8 mouse cellular contexts compared by ENCODE assay signal in the genomic region with DNA sequence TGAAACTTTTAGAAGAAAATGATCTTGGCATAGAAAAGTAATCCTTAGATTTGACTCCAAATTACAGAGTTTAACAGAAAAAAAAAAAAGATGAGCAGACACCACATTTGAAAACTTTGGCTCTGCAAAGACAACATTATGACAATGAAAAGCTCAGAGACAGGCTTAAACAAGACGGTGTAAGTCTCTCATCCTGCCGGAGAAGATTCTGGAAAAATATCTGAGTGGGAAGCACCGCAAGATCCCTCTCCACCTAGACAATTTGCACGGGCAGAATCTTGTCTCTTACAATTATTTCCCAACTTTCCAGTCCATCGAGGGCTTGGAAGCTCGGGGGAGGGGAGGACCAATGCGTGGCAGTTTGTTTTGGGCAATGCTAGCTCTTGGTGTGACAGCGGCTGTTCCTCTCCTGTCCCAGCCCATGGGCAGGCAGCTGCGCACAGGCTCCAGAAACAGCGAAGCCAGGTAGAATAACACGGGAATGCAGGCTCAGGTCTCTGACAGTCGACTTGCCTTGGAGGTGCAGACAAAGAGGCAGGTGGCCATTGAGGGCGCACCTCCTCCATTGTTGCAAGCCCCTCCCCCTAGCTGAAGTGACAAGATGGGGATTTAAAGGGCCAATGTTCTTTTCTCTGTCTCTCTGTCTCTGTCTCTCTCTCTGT. TPM values are rescaled to one million over a fixed set of nuclear protein-coding genes. Genes with fewer than 3 reads are reported as not detected.
DNase-seq lines count a peak whose midpoint lies in the region; ATAC-seq and TF ChIP-seq lines count a peak whose summit lies in the region.

No protein-coding gene starts in this region.

- TF ChIP-seq POLR2A in cortical plate, adult 2 months (IDR thresholded peaks at IDR 0.05; ENCODE audit: extremely low read depth, insufficient read depth, low read length), result peak; percentile 33; the same call in 1 of the 2 replicates
- TF ChIP-seq POLR2A in heart, adult 2 months (IDR thresholded peaks at IDR 0.05; ENCODE audit: insufficient read depth, low read depth, low read length), result peak; percentile 40; the same call in 1 of the 2 replicates
- no peak for TF ChIP-seq POLR2A in kidney, adult 2 months (IDR thresholded peaks at IDR 0.05; ENCODE audit: low read depth, low read length)

- peak overlapping the region; percentile 65 for H3K27ac ChIP-seq in gastrocnemius, adult 2 months
- H3K27ac ChIP-seq in cortical plate, adult 2 months (ENCODE audit: insufficient read depth, low read length), result no peak overlapping the region
- peak overlapping the region; percentile 62 for H3K27ac ChIP-seq in heart, adult 2 months
- H3K27ac ChIP-seq in kidney, adult 2 months (ENCODE audit: insufficient read depth, low read depth, low read length), result 0 out of 2 replicates have a peak overlapping the region, but pooled peaks have one; percentile 45
- peak overlapping the region; percentile 79 for H3K27ac ChIP-seq in limb, embryonic 13.5 days
- peak overlapping the region; percentile 97 for H3K27ac ChIP-seq in midbrain, embryonic 15.5 days
- peak overlapping the region; percentile 80 for H3K27ac ChIP-seq in stomach, embryonic 16.5 days (ENCODE audit: low read length)

- DNase-seq in gastrocnemius, adult 2 months, result peak; percentile 36
- DNase-seq in gastrocnemius, adult 18-20 months (ENCODE audit: low spot score), result no peak
- peak; percentile 60 to 66 for DNase-seq in heart, adult 2 months
- peak; percentile 78 for DNase-seq in kidney, adult 2 months

- no peaks in the 10 kb centered on the region for H3K36me3 ChIP-seq in heart, adult 2 months (ENCODE audit: control insufficient read depth, insufficient read depth, low read length)
- no peaks in the 10 kb centered on the region for H3K36me3 ChIP-seq in kidney, adult 2 months (ENCODE audit: control insufficient read depth, insufficient read depth, low read length)
- no peaks in the 10 kb centered on the region for H3K36me3 ChIP-seq in limb, embryonic 13.5 days
- H3K36me3 ChIP-seq in midbrain, embryonic 15.5 days (replicated peaks), result no peaks in the 10 kb centered on the region
- H3K36me3 ChIP-seq in stomach, embryonic 16.5 days (ENCODE audit: control insufficient read depth, insufficient read depth, low read length), result no peaks in the 10 kb centered on the region

- no peaks in the 10 kb centered on the region for H3K27me3 ChIP-seq in heart, adult 2 months (ENCODE audit: control insufficient read depth, insufficient read depth, low read length)
- no peaks in the 10 kb centered on the region for H3K27me3 ChIP-seq in kidney, adult 2 months (replicated peaks; ENCODE audit: control insufficient read depth, insufficient read depth, low read length)
- H3K27me3 ChIP-seq in limb, embryonic 13.5 days, result no peaks in the 10 kb centered on the region
- no peaks in the 10 kb centered on the region for H3K27me3 ChIP-seq in midbrain, embryonic 15.5 days (replicated peaks)
- no peaks in the 10 kb centered on the region for H3K27me3 ChIP-seq in stomach, embryonic 16.5 days (ENCODE audit: control insufficient read depth, insufficient read depth, low read length)

- no peak for TF ChIP-seq EP300 in heart, adult 2 months (IDR thresholded peaks at IDR 0.05; ENCODE audit: insufficient read depth, low read depth, low read length)

- 2% methylated on average over 13 of the region's 13 CpGs for WGBS in heart, adult 2 months
- 3% methylated on average over 13 of the region's 13 CpGs for WGBS in kidney, adult 2 months
- WGBS in limb, embryonic 13.5 days, result 7% methylated on average over 13 of the region's 13 CpGs
- WGBS in midbrain, embryonic 15.5 days, result 2% methylated on average over 13 of the region's 13 CpGs
- WGBS in stomach, embryonic 16.5 days, result 2% methylated on average over 13 of the region's 13 CpGs

- peak overlapping the region; percentile 61 for H3K9ac ChIP-seq in heart, adult 2 months (ENCODE audit: low read depth, low read length)
- H3K9ac ChIP-seq in limb, embryonic 13.5 days, result peak overlapping the region; percentile 74
- peak overlapping the region; percentile 84 for H3K9ac ChIP-seq in midbrain, embryonic 15.5 days
- H3K9ac ChIP-seq in stomach, embryonic 16.5 days (ENCODE audit: low read length), result peak overlapping the region; percentile 77

- H3K79me2 ChIP-seq in heart, adult 2 months (replicated peaks; ENCODE audit: control insufficient read depth, insufficient read depth, low read length), result no peaks in the 10 kb centered on the region

- TF ChIP-seq CTCF in gastrocnemius, adult 2 months (IDR thresholded peaks at IDR 0.05), result no peak
- no peak for TF ChIP-seq CTCF in cortical plate, adult 2 months (IDR thresholded peaks at IDR 0.05; ENCODE audit: extremely low read depth, insufficient read depth, low read length)
- peak; percentile 11; the same call in 1 of the 2 replicates for TF ChIP-seq CTCF in heart, adult 2 months (IDR thresholded peaks at IDR 0.05)
- TF ChIP-seq CTCF in kidney, adult 2 months (conservative IDR thresholded peaks at IDR 0.05; ENCODE audit: insufficient read depth, insufficient read length, low read depth, low read length), result 0 out of 2 replicates have a peak, but pooled peaks have one; percentile 2

- H3K9me3 ChIP-seq in limb, embryonic 13.5 days, result peaks cover 4% of the 10 kb centered on the region; the same call in 1 of the 2 replicates
- H3K9me3 ChIP-seq in midbrain, embryonic 15.5 days, result no peaks in the 10 kb centered on the region
- H3K9me3 ChIP-seq in stomach, embryonic 16.5 days (replicated peaks; ENCODE audit: control insufficient read depth, low read length), result no peaks in the 10 kb centered on the region

- H3K4me2 ChIP-seq in limb, embryonic 13.5 days (replicated peaks), result peak overlapping the region; percentile 66
- H3K4me2 ChIP-seq in midbrain, embryonic 15.5 days, result peak overlapping the region; percentile 62
- H3K4me2 ChIP-seq in stomach, embryonic 16.5 days (ENCODE audit: low read depth, low read length), result peak overlapping the region; percentile 76

- intact Hi-C loops in gastrocnemius, adult 2 months (cut with DNase I), result no loop called here
- intact Hi-C loops in heart, adult 2 months (cut with DNase I), result no loop called here

- ATAC-seq in limb, embryonic 13.5 days (ENCODE audit: low FRiP score, low read depth), result peak; percentile 67; the same call in 1 of the 2 replicates
- peak; percentile 85 for ATAC-seq in midbrain, embryonic 15.5 days (replicated peaks)
- ATAC-seq in stomach, embryonic 16.5 days (ENCODE audit: insufficient read depth, low FRiP score), result peak; percentile 44

- H3K4me3 ChIP-seq in gastrocnemius, adult 2 months, result peak overlapping the region; percentile 78
- peak overlapping the region; percentile 42 for H3K4me3 ChIP-seq in cortical plate, adult 2 months (ENCODE audit: insufficient read depth, low read length)
- H3K4me3 ChIP-seq in heart, adult 2 months, result peak overlapping the region; percentile 43
- H3K4me3 ChIP-seq in kidney, adult 2 months (ENCODE audit: insufficient read depth, low read depth, low read length), result peak overlapping the region; percentile 71
- H3K4me3 ChIP-seq in limb, embryonic 13.5 days, result peak overlapping the region; percentile 54
- peak overlapping the region; percentile 52 for H3K4me3 ChIP-seq in midbrain, embryonic 15.5 days
- H3K4me3 ChIP-seq in stomach, embryonic 16.5 days (replicated peaks; ENCODE audit: low read length), result peak overlapping the region; percentile 60

- no peaks in the 10 kb centered on the region for H3K4me1 ChIP-seq in cortical plate, adult 2 months (ENCODE audit: control insufficient read depth, insufficient read depth, low read length)
- no peaks in the 10 kb centered on the region for H3K4me1 ChIP-seq in heart, adult 2 months (ENCODE audit: control insufficient read depth, insufficient read depth, low read length)
- H3K4me1 ChIP-seq in kidney, adult 2 months (ENCODE audit: control insufficient read depth, insufficient read depth, low read length), result no peaks in the 10 kb centered on the region
- peaks cover 9% of the 10 kb centered on the region; the same call in 1 of the 2 replicates for H3K4me1 ChIP-seq in limb, embryonic 13.5 days
- H3K4me1 ChIP-seq in midbrain, embryonic 15.5 days, result peaks cover 18% of the 10 kb centered on the region; the same call in 1 of the 2 replicates
- peaks cover 5% of the 10 kb centered on the region; the same call in 1 of the 2 replicates for H3K4me1 ChIP-seq in stomach, embryonic 16.5 days (ENCODE audit: control insufficient read depth, insufficient read depth, low read length)

RNA-seq across cellular contexts. Expression of a gene that starts 23.2 kb away (rescaled TPM):
- 10 to 100 TPM; 21.7 to 24.2 TPM for total RNA-seq in gastrocnemius, adult 2 months (2021)
- 10 to 100 TPM; 19.1 to 19.6 TPM for total RNA-seq in gastrocnemius, adult 18-20 months (2021)
- polyA plus RNA-seq in cortical plate, adult 2 months (2012; rRNA removed), result 26.7 and 29.1 TPM in 2 replicates
- 10 to 100 TPM; 27.9 to 30.6 TPM for total RNA-seq in heart, adult 2 months (2021)
- 9.3 and 13.7 TPM in 2 replicates for polyA plus RNA-seq in heart, adult 2 months (2012; rRNA removed)
- 12.6 and 12.9 TPM in 2 replicates for polyA plus RNA-seq in kidney, adult 2 months (2012; rRNA removed)
- 30.4 and 31.2 TPM in 2 replicates for polyA plus RNA-seq in limb, embryonic 13.5 days (2015; fragmentation: Nextera tagmentation; extraction: Ambion mirVana)
- polyA plus RNA-seq in midbrain, embryonic 15.5 days (2015; fragmentation: Nextera tagmentation; extraction: Ambion mirVana), result 51.9 and 59.9 TPM in 2 replicates
- 22.2 and 22.6 TPM in 2 replicates for polyA plus RNA-seq in stomach, embryonic 16.5 days (2015; fragmentation: Nextera tagmentation; extraction: Ambion mirVana)

RNA-seq across cellular contexts. Expression of a gene that starts 35.9 kb away (rescaled TPM):
- total RNA-seq in gastrocnemius, adult 2 months (2021), result 1 to 10 TPM; 9.6 to 9.8 TPM
- 1 to 10 TPM; 7.4 to 8.4 TPM for total RNA-seq in gastrocnemius, adult 18-20 months (2021)
- polyA plus RNA-seq in cortical plate, adult 2 months (2012; rRNA removed), result 44.7 and 44.8 TPM in 2 replicates
- 1 to 10 TPM; 8.1 to 8.3 TPM for total RNA-seq in heart, adult 2 months (2021)
- 17.9 and 23.3 TPM in 2 replicates for polyA plus RNA-seq in heart, adult 2 months (2012; rRNA removed)
- 18.8 and 23.3 TPM in 2 replicates for polyA plus RNA-seq in kidney, adult 2 months (2012; rRNA removed)
- polyA plus RNA-seq in limb, embryonic 13.5 days (2015; fragmentation: Nextera tagmentation; extraction: Ambion mirVana), result 50.3 and 54.4 TPM in 2 replicates
- 34.6 and 35.9 TPM in 2 replicates for polyA plus RNA-seq in midbrain, embryonic 15.5 days (2015; fragmentation: Nextera tagmentation; extraction: Ambion mirVana)
- 37.1 and 39.9 TPM in 2 replicates for polyA plus RNA-seq in stomach, embryonic 16.5 days (2015; fragmentation: Nextera tagmentation; extraction: Ambion mirVana)

RNA-seq across cellular contexts. Expression of a gene that starts 57.6 kb away (rescaled TPM):
- total RNA-seq in gastrocnemius, adult 2 months (2021), result 10 to 100 TPM; 21.4 to 30.4 TPM
- total RNA-seq in gastrocnemius, adult 18-20 months (2021), result 10 to 100 TPM; 24.5 to 26.7 TPM
- polyA plus RNA-seq in cortical plate, adult 2 months (2012; rRNA removed), result 3.1 and 3.4 TPM in 2 replicates
- 10 to 100 TPM; 52.2 to 56.5 TPM for total RNA-seq in heart, adult 2 months (2021)
- 35.0 and 36.3 TPM in 2 replicates for polyA plus RNA-seq in heart, adult 2 months (2012; rRNA removed)
- 33.9 and 34.2 TPM in 2 replicates for polyA plus RNA-seq in kidney, adult 2 months (2012; rRNA removed)
- polyA plus RNA-seq in limb, embryonic 13.5 days (2015; fragmentation: Nextera tagmentation; extraction: Ambion mirVana), result 7.1 and 7.7 TPM in 2 replicates
- polyA plus RNA-seq in midbrain, embryonic 15.5 days (2015; fragmentation: Nextera tagmentation; extraction: Ambion mirVana), result 1.1 and 1.4 TPM in 2 replicates
- 5.0 and 5.5 TPM in 2 replicates for polyA plus RNA-seq in stomach, embryonic 16.5 days (2015; fragmentation: Nextera tagmentation; extraction: Ambion mirVana)

Comparison
In these comparisons a context has a peak if more than half of its experiments do, and no peak if none do; other contexts are left out.
1. CTCF ChIP-seq: peak in heart, adult 2 months (single experiment) and kidney, adult 2 months (single experiment); none in gastrocnemius, adult 2 months (single experiment) and cortical plate, adult 2 months (single experiment).
2. Peak in every context shown above with its lines, with median percentiles within 50 percentile points of each other: H3K4me3 ChIP-seq, H3K9ac ChIP-seq, ATAC-seq and H3K4me2 ChIP-seq.